Mouse (Mus musculus): ENCODE measurements around the gene Zc3h12a. TPM values are rescaled to one million over a fixed set of nuclear protein-coding genes. Genes with fewer than 3 reads are reported as not detected.
A peak's percentile ranks its signal among the peaks of the same experiment; 100 is the strongest.

The Zc3h12a gene
- under 1 TPM; 0.79 to 1.00 TPM for total RNA-seq (2021)
- long read RNA-seq, experiment 1: 0 reads
- long read RNA-seq, experiment 2, partial matches to known transcripts: 0 of 2 reads
- long read RNA-seq, experiment 2, other reads (novel, unspliced or antisense): 0 of 2 reads

GRCm38 (mm10) chr4:125127305-125128084 is at the start of gene Zc3h12a:
TSS of gene Zc3h12a (minus strand) at chr4:125127840.
- peak within 1 kb of the TSS; percentile 71 for H3K27ac ChIP-seq
- no peak for TF ChIP-seq CTCF (IDR thresholded peaks at IDR 0.05)
- intact Hi-C loops (cut with DNase I): no loop called here
- DNase-seq (ENCODE audit: extremely low spot score in 1 of 2, low spot score in 2 of 2): peak; percentile 73 to 77
- H3K4me3 ChIP-seq: peak within 1 kb of the TSS; percentile 82

- H3K4me3 ChIP-seq: no peak overlapping the region
- intact Hi-C loops (cut with DNase I): no loop called here
- H3K27ac ChIP-seq: no peak overlapping the region
- TF ChIP-seq CTCF (IDR thresholded peaks at IDR 0.05): no peak
- DNase-seq (ENCODE audit: extremely low spot score in 1 of 2, low spot score in 2 of 2): no peak
These were observed 49.1 kb upstream of the Zc3h12a start for GRCm38 (mm10) chr4:125176639-125177165.

- TF ChIP-seq CTCF (IDR thresholded peaks at IDR 0.05): no peak
These were observed 48.5 kb upstream of the Zc3h12a start for GRCm38 (mm10) chr4:125176190-125176589.

GRCm38 (mm10) chr4:125175591-125175990 is 48.0 kb upstream of the Zc3h12a start:
- H3K4me3 ChIP-seq: no peak overlapping the region
- no peak overlapping the region for H3K27ac ChIP-seq
- no peak for TF ChIP-seq CTCF (IDR thresholded peaks at IDR 0.05)
- no peak for DNase-seq (ENCODE audit: extremely low spot score in 1 of 2, low spot score in 2 of 2)
- intact Hi-C loops (cut with DNase I): no loop called here

More at GRCm38 (mm10) chr4:125176190-125176589, 48.5 kb upstream of the Zc3h12a start:
- DNase-seq (ENCODE audit: extremely low spot score in 1 of 2, low spot score in 2 of 2): no peak
- intact Hi-C loops (cut with DNase I): no loop called here
- no peak overlapping the region for H3K4me3 ChIP-seq
- no peak overlapping the region for H3K27ac ChIP-seq

- no peak for DNase-seq (ENCODE audit: extremely low spot score in 1 of 2, low spot score in 2 of 2)
- no peak overlapping the region for H3K27ac ChIP-seq
- no peak for TF ChIP-seq CTCF (IDR thresholded peaks at IDR 0.05)
- intact Hi-C loops (cut with DNase I): no loop called here
- H3K4me3 ChIP-seq: no peak overlapping the region
These were observed 47.0 kb upstream of the Zc3h12a start for GRCm38 (mm10) chr4:125174516-125175185.

GRCm38 (mm10) chr4:125173150-125173549 is 45.5 kb upstream of the Zc3h12a start:
- no peak overlapping the region for H3K27ac ChIP-seq
- no peak for TF ChIP-seq CTCF (IDR thresholded peaks at IDR 0.05)
- no peak for DNase-seq (ENCODE audit: extremely low spot score in 1 of 2, low spot score in 2 of 2)
- no peak overlapping the region for H3K4me3 ChIP-seq
- intact Hi-C loops (cut with DNase I): no loop called here

GRCm38 (mm10) chr4:125172736-125173135 is 45.1 kb upstream of the Zc3h12a start:
- Histone ChIP-seq H3K27ac (no peak overlapping the region), H3K4me3 (no peak overlapping the region)
- DNase-seq (ENCODE audit: extremely low spot score in 1 of 2, low spot score in 2 of 2): no peak
- no peak for TF ChIP-seq CTCF (IDR thresholded peaks at IDR 0.05)
- intact Hi-C loops (cut with DNase I): no loop called here

GRCm38 (mm10) chr4:125167723-125168122 is 40.1 kb upstream of the Zc3h12a start:
- intact Hi-C loops (cut with DNase I): loop anchor here (10.0 kb wide), 1 partner anchor 317 kb away; no protein-coding TSS in a partner anchor
- TF ChIP-seq CTCF (IDR thresholded peaks at IDR 0.05): peak; percentile 39
- DNase-seq (ENCODE audit: extremely low spot score in 1 of 2, low spot score in 2 of 2): no peak
- no peak overlapping the region for H3K27ac ChIP-seq
- no peak overlapping the region for H3K4me3 ChIP-seq

GRCm38 (mm10) chr4:125164861-125165260 is 37.2 kb upstream of the Zc3h12a start:
- intact Hi-C loops (cut with DNase I): loop anchor here (5.0 to 10.0 kb wide), 4 partner anchors 67 to 777 kb away; no protein-coding TSS in a partner anchor
- Histone ChIP-seq H3K27ac (no peak overlapping the region), H3K4me3 (no peak overlapping the region)
- no peak for TF ChIP-seq CTCF (IDR thresholded peaks at IDR 0.05)
- DNase-seq (ENCODE audit: extremely low spot score in 1 of 2, low spot score in 2 of 2): no peak

- intact Hi-C loops (cut with DNase I): loop anchor here (5.0 to 10.0 kb wide), 4 partner anchors 70 to 780 kb away; no protein-coding TSS in a partner anchor
- DNase-seq (ENCODE audit: extremely low spot score in 1 of 2, low spot score in 2 of 2): no peak
These were observed 35.1 kb upstream of the Zc3h12a start for GRCm38 (mm10) chr4:125162701-125163100.

GRCm38 (mm10) chr4:125161392-125161791 is 33.8 kb upstream of the Zc3h12a start:
- intact Hi-C loops (cut with DNase I): loop anchor here (5.0 to 10.0 kb wide), 4 partner anchors 71 to 781 kb away; no protein-coding TSS in a partner anchor
- Histone ChIP-seq H3K4me3 (no peak overlapping the region), H3K27ac (no peak overlapping the region)
- DNase-seq (ENCODE audit: extremely low spot score in 1 of 2, low spot score in 2 of 2): no peak
- no peak for TF ChIP-seq CTCF (IDR thresholded peaks at IDR 0.05)

More at GRCm38 (mm10) chr4:125162701-125163100, 35.1 kb upstream of the Zc3h12a start:
- no peak for TF ChIP-seq CTCF (IDR thresholded peaks at IDR 0.05)
- Histone ChIP-seq H3K27ac (no peak overlapping the region), H3K4me3 (no peak overlapping the region)

- Histone ChIP-seq H3K4me3 (no peak overlapping the region), H3K27ac (no peak overlapping the region)
- DNase-seq (ENCODE audit: extremely low spot score in 1 of 2, low spot score in 2 of 2): no peak
- no peak for TF ChIP-seq CTCF (IDR thresholded peaks at IDR 0.05)
- intact Hi-C loops (cut with DNase I): loop anchor here (1.0 to 10.0 kb wide), 5 partner anchors 71 to 801 kb away; no protein-coding TSS in a partner anchor
These were observed 33.3 kb upstream of the Zc3h12a start for GRCm38 (mm10) chr4:125160951-125161331.

Data from left cerebral cortex, adult 2 months (tissue).